Mouse (Mus musculus): ENCODE data around the gene Vegfc.

- TF ChIP-seq CTCF (conservative IDR thresholded peaks at IDR 0.05; ENCODE audit: insufficient read depth, insufficient read length, low read depth, low read length) (no peak), POLR2A (IDR thresholded peaks at IDR 0.05; ENCODE audit: low read depth, low read length) (no peak)
Measured at GRCm38 (mm10) chr8:54034584-54034983, 42.8 kb upstream of the Vegfc start.
